Mouse (Mus musculus) liver, embryonic 12.5 days (tissue): ENCODE data around the gene Dnajc12. TPM values are rescaled to one million over a fixed set of nuclear protein-coding genes. Genes with fewer than 3 reads are reported as not detected.
"Not testable (repeated sequence)": the region's sequence is repeated elsewhere in the genome, so short reads cannot be mapped to it uniquely, and the experiment has no call there.

Experiments used
- ATAC-seq: fragments of 200-750 bp; cut with Nextera tagmentation; 2 replicates; pipeline ENCODE4 v1.8.0; 2017; ENCODE audit warnings: moderate number of reproducible peaks, mild to moderate bottlenecking, moderate library complexity
- H3K27ac ChIP-seq: fragments of 300-500 bp; sonication (generic); 2 replicates; pipeline ENCODE4 v1.5.1; 2016; ENCODE audit warnings: mild to moderate bottlenecking
- H3K27me3 ChIP-seq: fragments of 300-500 bp; sonication (generic); replicated peaks from 2 replicates; pipeline ENCODE4 v1.6.1; 2016; ENCODE audit warnings: mild to moderate bottlenecking, moderate library complexity
- H3K36me3 ChIP-seq: fragments of 300-500 bp; sonication (generic); 2 replicates; pipeline ENCODE4 v1.6.1; 2016; ENCODE audit warnings: mild to moderate bottlenecking, moderate library complexity
- H3K4me1 ChIP-seq: fragments of 300-500 bp; sonication (generic); 2 replicates; pipeline ENCODE4 v1.6.1; 2016
- H3K4me2 ChIP-seq: fragments of 300-500 bp; sonication (generic); 2 replicates; pipeline ENCODE4 v1.6.1; 2016; ENCODE audit warnings: mild to moderate bottlenecking, moderate library complexity
- H3K4me3 ChIP-seq: fragments of 300-500 bp; sonication (generic); 2 replicates; pipeline ENCODE4 v1.5.1; 2016; ENCODE audit warnings: mild to moderate bottlenecking, moderate library complexity
- H3K9ac ChIP-seq: fragments of 300-500 bp; sonication (generic); 2 replicates; pipeline ENCODE4 v1.6.1; 2016; ENCODE audit warnings: mild to moderate bottlenecking, moderate library complexity
- H3K9me3 ChIP-seq: fragments of 300-500 bp; sonication (generic); replicated peaks from 2 replicates; pipeline ENCODE4 v1.6.1; 2016; ENCODE audit warnings: mild to moderate bottlenecking, moderate library complexity
- WGBS: fragments of 180-500 bp; shearing (Covaris S2); methylation state at CpG from one replicate; pipeline ENCODE4 v1.1.7; 2016; ENCODE audit not compliant: insufficient replicate concordance; 5-methylcytosine and 5-hydroxymethylcytosine counted together
- polyA plus RNA-seq: library from polyadenylated mRNA; unstranded; fragments of >200 nt; fragmentation: Nextera tagmentation; extraction: Ambion mirVana; gene quantifications from 2 replicates; pipeline ENCODE4 v1.2.1, GENCODE M21; 2016

Dnajc12 gene
- 13.0 and 14.2 TPM in 2 replicates for polyA plus RNA-seq

- peak; percentile 88 for ATAC-seq
- H3K4me1 ChIP-seq: peaks cover 24% of the 10 kb centered on the region
- H3K9ac ChIP-seq: peak within 1 kb of the TSS; percentile 72
- peak within 1 kb of the TSS; percentile 88 for H3K4me2 ChIP-seq
- no peaks in the 10 kb centered on the region for H3K9me3 ChIP-seq
- no peak within 1 kb of the TSS for H3K27ac ChIP-seq
- no peaks in the 10 kb centered on the region for H3K36me3 ChIP-seq
- H3K4me3 ChIP-seq: peak within 1 kb of the TSS; percentile 67
- under 1% methylated on average over 28 of the region's 28 CpGs for WGBS
- H3K27me3 ChIP-seq: no peaks in the 10 kb centered on the region; the same call in 1 of the 2 replicates
Observed at GRCm38 (mm10) chr10:63382372-63383279, at the start of gene Dnajc12. TSS of gene Dnajc12 (plus strand) at chr10:63382443.

GRCm38 (mm10) chr10:63336901-63337300, 45.3 kb upstream of the Dnajc12 start:
- peaks cover 22% of the 10 kb centered on the region for H3K4me1 ChIP-seq
- no peaks in the 10 kb centered on the region for H3K9me3 ChIP-seq
- ATAC-seq: no peak
- no peak overlapping the region for H3K27ac ChIP-seq
- peak overlapping the region; percentile 88 for H3K4me3 ChIP-seq
- peak overlapping the region; percentile 94 for H3K9ac ChIP-seq
- peak overlapping the region; percentile 82 for H3K4me2 ChIP-seq
- WGBS: 72% methylated on average over 13 of the region's 13 CpGs
- peaks cover 48% of the 10 kb centered on the region for H3K36me3 ChIP-seq
- no peaks in the 10 kb centered on the region for H3K27me3 ChIP-seq

DNA sequence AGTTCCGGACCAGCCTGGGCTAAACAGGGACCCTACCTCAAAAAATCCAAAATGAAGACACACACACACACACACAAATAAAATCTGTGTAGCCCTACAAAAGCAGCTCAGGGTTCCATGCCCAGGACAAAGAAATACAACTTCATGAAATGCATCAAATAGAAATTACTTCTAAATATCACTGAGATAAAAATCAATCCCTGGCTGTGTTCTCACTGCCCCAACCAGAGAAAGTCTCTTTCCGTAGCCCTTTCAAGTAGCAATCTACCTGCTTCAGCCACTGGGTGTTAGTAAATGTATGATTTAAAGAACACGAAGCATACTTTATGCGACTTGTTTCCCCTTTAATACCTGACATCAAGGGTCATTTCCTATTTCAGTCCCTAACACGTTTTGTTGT, 44.9 kb upstream of the Dnajc12 start:
- Histone ChIP-seq H3K27me3 (no peaks in the 10 kb centered on the region), H3K4me2 (peak overlapping the region; percentile 82), H3K27ac (no peak overlapping the region), H3K9me3 (no peaks in the 10 kb centered on the region), H3K4me3 (peak overlapping the region; percentile 88), H3K9ac (peak overlapping the region; percentile 94), H3K36me3 (peaks cover 44% of the 10 kb centered on the region), H3K4me1 (peaks cover 22% of the 10 kb centered on the region)
- ATAC-seq: no peak
- WGBS: 27% methylated on average over 5 of the region's 5 CpGs

DNA sequence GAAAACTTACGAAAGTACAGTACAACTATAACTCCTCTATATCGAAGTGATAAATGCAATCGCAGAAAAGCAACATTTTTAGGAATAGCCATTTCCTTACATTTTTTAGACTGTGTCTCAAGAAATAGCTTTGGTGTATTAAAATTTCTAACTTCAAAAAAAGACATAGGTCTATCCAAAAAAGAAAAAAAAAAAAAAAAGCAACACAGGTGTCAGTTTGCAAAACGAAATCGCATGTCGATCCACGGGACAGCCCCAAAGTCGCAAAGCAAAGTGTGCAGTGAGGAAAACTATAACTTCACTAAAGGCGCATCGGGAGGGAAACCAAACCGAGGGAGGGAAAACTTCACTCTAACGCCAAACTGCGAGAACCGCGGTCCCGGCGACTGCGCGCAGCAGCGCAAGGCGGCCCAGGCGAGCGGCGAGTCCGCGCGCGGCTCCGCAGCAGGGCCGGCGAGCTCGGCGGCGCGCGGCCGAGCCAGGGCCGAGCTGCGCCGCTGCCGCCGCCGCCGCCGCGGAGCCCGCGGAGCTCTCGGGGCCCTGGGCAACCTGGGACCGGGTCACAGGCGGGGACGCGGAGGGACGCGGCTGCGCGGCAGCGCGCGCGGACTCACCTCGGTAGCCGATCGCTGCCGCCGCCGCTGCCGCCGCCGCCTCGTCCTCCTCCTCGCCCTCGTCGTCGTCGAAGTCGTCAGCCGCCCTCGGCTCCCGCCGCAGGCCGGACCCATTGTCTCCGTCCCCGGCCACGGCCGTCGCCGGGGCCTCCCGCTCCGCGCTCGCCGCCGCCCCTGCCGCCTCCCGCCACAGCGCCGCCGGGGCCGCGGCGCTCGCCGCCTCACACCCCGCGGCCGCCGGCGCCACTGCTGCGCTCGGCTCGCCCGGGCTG, 44.0 kb upstream of the Dnajc12 start:
- no peaks in the 10 kb centered on the region for H3K27me3 ChIP-seq
- under 1% methylated on average over 91 of the region's 113 CpGs for WGBS
- peak; percentile 77 for ATAC-seq

GRCm38 (mm10) chr10:63338914-63339643, 43.2 kb upstream of the Dnajc12 start:
- peak overlapping the region; percentile 88 for H3K4me3 ChIP-seq
- H3K27me3 ChIP-seq: no peaks in the 10 kb centered on the region
- peaks cover 27% of the 10 kb centered on the region for H3K36me3 ChIP-seq
- peak overlapping the region; percentile 94 for H3K9ac ChIP-seq
- H3K27ac ChIP-seq: peak overlapping the region; percentile 93
- under 1% methylated on average over 70 of the region's 74 CpGs for WGBS
- H3K4me1 ChIP-seq: peaks cover 22% of the 10 kb centered on the region
- H3K9me3 ChIP-seq: no peaks in the 10 kb centered on the region
- ATAC-seq: peak; percentile 97
- peak overlapping the region; percentile 82 for H3K4me2 ChIP-seq

More for the DNA sequence above, 44.0 kb upstream of the Dnajc12 start:
- Histone ChIP-seq H3K9me3 (no peaks in the 10 kb centered on the region), H3K36me3 (peaks cover 36% of the 10 kb centered on the region), H3K27ac (peak overlapping the region; percentile 93), H3K4me1 (peaks cover 22% of the 10 kb centered on the region), H3K9ac (peak overlapping the region; percentile 94), H3K4me3 (peak overlapping the region; percentile 88), H3K4me2 (peak overlapping the region; percentile 82)

DNA sequence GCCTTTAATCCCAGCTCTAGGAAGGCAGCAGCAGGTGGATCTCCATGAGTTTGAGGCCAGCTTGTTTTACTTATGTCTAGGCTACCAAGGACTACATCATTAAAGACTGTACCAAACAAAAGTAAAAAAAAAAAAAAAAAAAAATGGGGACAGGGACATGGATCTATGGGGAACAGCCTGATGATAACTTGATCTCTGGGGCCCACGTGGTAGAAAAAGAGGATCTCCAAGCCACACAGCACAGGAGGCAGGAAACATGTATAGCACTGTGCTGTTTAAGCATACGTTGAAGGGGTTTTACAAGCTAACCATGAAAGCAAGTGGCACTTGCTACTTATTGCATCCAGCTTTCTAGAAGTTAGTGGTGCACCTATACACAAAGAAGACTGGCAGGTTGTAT, 40.9 kb upstream of the Dnajc12 start:
- Histone ChIP-seq H3K4me1 (peaks cover 22% of the 10 kb centered on the region), H3K36me3 (peaks cover 5% of the 10 kb centered on the region), H3K4me2 (no peak overlapping the region), H3K27ac (no peak overlapping the region), H3K9ac (no peak overlapping the region), H3K9me3 (peaks cover 4% of the 10 kb centered on the region; the same call in 1 of the 2 replicates), H3K27me3 (no peaks in the 10 kb centered on the region), H3K4me3 (no peak overlapping the region)
- 34% methylated on average over 2 of the region's 2 CpGs for WGBS
- ATAC-seq: no peak

- WGBS: 84% methylated on average over 3 of the region's 3 CpGs
- Histone ChIP-seq H3K27me3 (no peaks in the 10 kb centered on the region), H3K36me3 (no peaks in the 10 kb centered on the region), H3K9ac (no peak overlapping the region), H3K4me2 (no peak overlapping the region), H3K9me3 (peaks cover 4% of the 10 kb centered on the region; the same call in 1 of the 2 replicates), H3K27ac (no peak overlapping the region), H3K4me3 (no peak overlapping the region), H3K4me1 (peaks cover 6% of the 10 kb centered on the region)
- no peak for ATAC-seq
Observed at GRCm38 (mm10) chr10:63344751-63345150, 37.5 kb upstream of the Dnajc12 start.

- Histone ChIP-seq H3K4me3 (no peak overlapping the region), H3K27me3 (no peaks in the 10 kb centered on the region), H3K4me2 (no peak overlapping the region), H3K9ac (no peak overlapping the region), H3K36me3 (no peaks in the 10 kb centered on the region), H3K27ac (no peak overlapping the region), H3K9me3 (peaks cover 5% of the 10 kb centered on the region; the same call in 1 of the 2 replicates), H3K4me1 (no peaks in the 10 kb centered on the region)
- ATAC-seq: no peak
- WGBS: 54% methylated on average over 3 of the region's 3 CpGs
Observed at GRCm38 (mm10) chr10:63348291-63348690, 34.0 kb upstream of the Dnajc12 start.

- Histone ChIP-seq H3K4me2 (no peak overlapping the region), H3K27me3 (no peaks in the 10 kb centered on the region), H3K4me3 (no peak overlapping the region), H3K9ac (no peak overlapping the region), H3K27ac (no peak overlapping the region), H3K9me3 (0 out of 2 replicates have a peak, but pooled peaks cover 5% of the 10 kb centered on the region), H3K36me3 (no peaks in the 10 kb centered on the region), H3K4me1 (no peaks in the 10 kb centered on the region)
- 71% methylated on average over 7 of the region's 7 CpGs for WGBS
- no peak for ATAC-seq
Observed at GRCm38 (mm10) chr10:63350666-63351065, 31.6 kb upstream of the Dnajc12 start.

GRCm38 (mm10) chr10:63351099-63351498, 31.1 kb upstream of the Dnajc12 start:
- H3K27ac ChIP-seq, H3K4me3 ChIP-seq, H3K27me3 ChIP-seq, H3K9ac ChIP-seq, ATAC-seq, H3K9me3 ChIP-seq, H3K4me1 ChIP-seq, H3K36me3 ChIP-seq, H3K4me2 ChIP-seq: not testable (repeated sequence)
- 73% methylated on average over 7 of the region's 7 CpGs for WGBS

- Histone ChIP-seq H3K27me3 (no peaks in the 10 kb centered on the region), H3K4me1 (no peaks in the 10 kb centered on the region), H3K27ac (no peak overlapping the region), H3K9ac (no peak overlapping the region), H3K9me3 (0 out of 2 replicates have a peak, but pooled peaks cover 5% of the 10 kb centered on the region), H3K4me3 (no peak overlapping the region), H3K36me3 (no peaks in the 10 kb centered on the region), H3K4me2 (no peak overlapping the region)
- 68% methylated on average over 5 of the region's 5 CpGs for WGBS
- ATAC-seq: no peak
Observed at GRCm38 (mm10) chr10:63352111-63352510, 30.1 kb upstream of the Dnajc12 start.
